Mouse (Mus musculus) adrenal gland, postnatal 25 days (tissue): ENCODE data around the gene Misp. TPM values are rescaled to one million over a fixed set of nuclear protein-coding genes. Genes with fewer than 3 reads are reported as not detected.

Experiments
- DNase-seq: peaks from one replicate; pipeline ENCODE4 v3.0.0; 2021; ENCODE audit warnings: mixed read lengths
- total RNA-seq: library from RNA; stranded (reverse); gene quantifications from 2 replicates; pipeline ENCODE4 v1.2.3, GENCODE M21; 2021

Misp gene
- total RNA-seq, 1 experiment from 2014 or later: 0.64 TPM

DNA sequence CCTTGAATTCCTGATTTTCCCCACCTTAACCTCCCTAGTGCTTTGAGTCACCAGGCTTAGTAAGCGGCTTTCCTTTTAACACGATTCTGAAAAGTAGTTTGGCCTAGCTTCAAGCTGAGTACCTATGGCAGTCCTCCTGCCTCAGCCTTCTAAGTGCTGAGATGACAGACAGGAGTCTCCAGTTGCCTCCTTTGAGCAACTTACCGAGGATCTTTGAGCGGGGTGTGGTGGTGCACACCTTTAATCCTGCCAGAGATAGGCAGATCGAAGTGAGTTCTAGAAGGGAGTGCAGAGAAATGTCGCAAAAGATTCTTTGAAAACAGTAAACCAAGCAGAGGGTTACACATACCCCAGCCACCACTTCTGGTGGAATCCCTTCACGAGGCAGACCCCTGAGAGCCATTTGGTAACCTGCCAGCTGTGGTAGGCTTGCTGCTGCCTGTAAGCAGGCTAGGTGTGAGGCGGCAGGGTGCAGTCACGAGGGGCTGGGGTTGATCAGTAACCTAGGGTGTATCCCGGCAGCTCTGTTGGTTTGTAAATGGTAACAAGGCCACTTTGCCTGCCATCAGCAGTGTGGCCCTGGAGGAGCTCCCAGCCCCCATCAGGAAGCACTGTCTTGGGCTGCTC, 34.9 kb downstream of the Misp start:
- no peak for DNase-seq

DNA sequence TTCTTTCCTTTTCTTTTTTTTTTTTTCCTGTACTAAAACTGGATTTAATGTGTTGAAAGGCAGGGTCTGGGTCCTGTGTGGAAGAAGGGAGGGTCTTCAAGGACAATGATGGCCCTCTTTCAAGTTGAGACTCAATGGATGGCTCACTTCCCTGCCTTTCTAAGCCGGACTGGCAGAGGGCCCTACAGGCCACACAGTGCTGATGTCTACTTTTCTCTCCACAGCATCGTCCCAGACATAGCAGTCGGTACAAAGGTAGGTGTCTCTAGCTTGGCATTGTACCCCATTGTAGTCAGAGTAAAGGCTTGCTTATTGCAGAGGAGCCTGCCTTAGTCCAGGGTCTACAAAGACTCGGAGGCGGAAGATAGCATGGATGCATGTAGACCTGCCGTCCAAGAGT, 35.5 kb downstream of the Misp start:
- no peak for DNase-seq

GRCm38 (mm10) chr10:79856704-79857451, 36.1 kb downstream of the Misp start:
- peak; percentile 8 for DNase-seq

- DNase-seq: peak; percentile 68
These were observed 36.6 kb downstream of the Misp start for GRCm38 (mm10) chr10:79857452-79857811.

GRCm38 (mm10) chr10:79857894-79858293, 37.1 kb downstream of the Misp start:
- DNase-seq: no peak

- peak; percentile 69 for DNase-seq
These were observed 37.8 kb downstream of the Misp start for GRCm38 (mm10) chr10:79858416-79859074.

DNA sequence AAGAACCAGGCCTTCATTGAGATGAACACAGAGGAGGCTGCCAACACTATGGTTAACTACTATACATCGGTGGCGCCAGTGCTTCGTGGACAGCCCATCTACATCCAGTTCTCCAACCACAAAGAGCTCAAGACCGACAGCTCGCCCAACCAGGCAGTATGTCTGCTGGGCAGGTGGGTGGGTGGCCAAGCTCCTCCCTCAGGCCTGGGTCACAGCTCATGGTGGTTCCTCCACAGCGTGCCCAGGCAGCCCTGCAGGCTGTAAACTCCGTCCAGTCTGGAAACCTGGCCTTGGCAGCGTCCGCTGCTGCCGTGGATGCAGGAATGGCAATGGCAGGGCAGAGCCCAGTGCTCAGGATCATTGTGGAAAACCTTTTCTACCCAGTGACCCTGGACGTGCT, 38.3 kb downstream of the Misp start:
- no peak for DNase-seq

- DNase-seq: no peak
These were observed 39.5 kb downstream of the Misp start for GRCm38 (mm10) chr10:79860079-79860911.

- DNase-seq: no peak
These were observed 40.6 kb downstream of the Misp start for GRCm38 (mm10) chr10:79861230-79862048.

DNA sequence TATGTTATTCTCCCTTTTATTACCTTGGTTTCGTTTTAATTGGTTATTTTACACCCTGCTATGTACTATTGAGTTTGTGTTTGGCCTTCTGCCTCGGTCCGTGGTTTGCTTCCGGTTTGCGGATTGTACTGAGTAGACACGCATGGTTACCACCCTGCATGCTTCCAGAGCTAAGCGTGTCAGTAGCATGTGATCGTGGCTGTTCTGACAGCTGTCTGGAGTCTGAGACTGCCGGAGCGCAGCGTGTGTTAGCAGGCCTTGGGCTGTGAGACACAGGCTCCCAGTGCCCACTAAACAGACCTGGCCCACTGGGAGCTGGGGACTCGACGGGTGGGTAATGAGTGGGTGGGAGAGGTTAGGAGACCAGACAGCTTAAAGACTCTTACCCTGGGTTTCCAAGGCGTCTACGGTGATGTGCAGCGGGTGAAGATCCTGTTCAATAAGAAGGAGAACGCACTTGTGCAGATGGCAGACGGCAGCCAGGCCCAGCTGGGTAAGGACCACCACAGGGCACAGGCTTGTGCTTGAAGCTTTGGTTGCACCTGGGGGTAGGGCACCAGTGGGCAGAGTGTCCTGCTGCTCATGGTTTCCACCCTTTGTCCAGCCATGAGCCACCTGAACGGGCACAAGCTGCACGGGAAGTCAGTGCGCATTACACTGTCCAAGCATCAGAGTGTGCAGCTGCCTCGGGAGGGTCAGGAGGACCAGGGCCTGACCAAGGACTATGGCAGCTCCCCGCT, 41.4 kb downstream of the Misp start:
- DNase-seq: no peak

DNA sequence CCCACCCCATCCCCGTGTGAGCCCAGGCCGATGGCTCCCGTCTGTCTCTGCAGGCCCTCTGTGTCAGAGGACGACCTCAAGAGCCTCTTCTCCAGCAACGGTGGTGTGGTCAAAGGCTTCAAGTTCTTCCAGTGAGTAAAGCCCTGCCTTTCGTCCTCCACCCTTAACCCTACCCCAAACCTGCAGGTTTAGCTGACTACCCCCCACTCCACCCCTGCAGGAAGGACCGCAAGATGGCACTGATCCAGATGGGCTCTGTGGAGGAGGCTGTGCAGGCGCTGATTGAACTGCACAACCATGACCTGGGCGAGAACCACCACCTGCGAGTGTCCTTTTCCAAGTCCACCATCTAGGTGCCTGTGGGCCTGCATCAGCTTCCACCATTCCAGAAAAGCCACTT, 42.1 kb downstream of the Misp start:
- no peak for DNase-seq

DNA sequence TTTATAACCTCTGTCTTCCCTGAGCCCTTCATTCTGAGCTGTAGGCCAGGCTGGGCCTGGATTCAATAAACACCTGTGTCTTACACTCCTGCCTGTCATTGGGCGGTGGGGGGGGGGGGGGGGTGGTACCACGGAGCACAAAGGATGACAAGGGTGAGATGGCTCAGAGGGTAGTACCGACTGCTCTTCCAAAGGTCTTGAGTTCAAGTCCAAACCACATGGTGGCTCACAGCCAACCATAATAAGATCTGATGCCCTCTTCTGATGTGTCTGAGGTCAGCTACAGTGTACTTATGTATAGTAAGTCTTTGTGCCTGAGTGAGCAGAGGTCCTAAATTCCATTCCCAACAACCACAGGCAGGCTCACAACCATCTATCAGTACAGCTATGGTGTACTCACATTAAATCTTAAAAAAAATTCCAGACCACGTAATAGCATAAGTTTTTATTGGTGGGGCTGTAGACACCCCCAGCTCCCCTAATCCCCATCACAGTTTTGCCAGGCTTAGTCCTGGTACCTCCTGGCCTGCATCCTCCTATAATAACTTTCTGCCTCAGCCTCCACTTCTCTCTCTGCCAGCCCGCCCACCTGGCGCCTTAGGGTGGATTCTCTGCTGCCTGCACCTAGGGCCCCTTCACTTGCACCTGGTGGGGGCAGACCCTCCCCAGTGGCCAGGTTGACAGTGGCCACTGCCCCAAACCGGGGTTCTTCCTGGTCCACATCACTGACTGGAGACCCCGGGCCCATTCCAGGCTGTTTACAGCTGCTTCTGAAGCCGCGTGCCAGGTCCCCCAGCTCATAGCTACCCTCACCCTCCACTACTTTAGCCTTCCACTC, 43.8 kb downstream of the Misp start:
- no peak for DNase-seq

- no peak for DNase-seq
These were observed 44.4 kb downstream of the Misp start for GRCm38 (mm10) chr10:79865189-79865601.

- no peak for DNase-seq
These were observed 45.1 kb downstream of the Misp start for GRCm38 (mm10) chr10:79865801-79866295.

DNA sequence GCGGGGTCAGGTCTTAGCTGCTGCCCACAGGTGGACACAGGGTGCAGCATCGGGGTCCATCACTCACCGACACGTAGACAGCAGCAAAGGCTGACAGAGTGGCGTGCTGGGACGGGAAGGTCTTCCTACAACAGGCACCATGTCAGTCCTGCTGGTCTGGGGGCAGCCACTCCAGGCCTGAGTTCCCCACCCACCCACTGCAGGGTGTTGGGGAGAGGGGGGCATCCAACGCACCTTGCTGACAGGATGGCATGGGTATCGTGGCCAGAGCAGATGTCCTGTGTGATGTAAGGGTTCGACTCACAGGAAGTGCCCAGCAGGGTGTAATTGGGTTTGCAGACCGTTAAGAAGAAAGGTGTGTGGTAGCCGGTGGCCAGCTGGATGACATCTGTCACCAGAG, 45.8 kb downstream of the Misp start:
- DNase-seq: no peak

- DNase-seq: no peak
These were observed 51.1 kb downstream of the Misp start for GRCm38 (mm10) chr10:79871845-79872244.

- no peak for DNase-seq
These were observed 52.1 kb downstream of the Misp start for GRCm38 (mm10) chr10:79872862-79873261.

DNA sequence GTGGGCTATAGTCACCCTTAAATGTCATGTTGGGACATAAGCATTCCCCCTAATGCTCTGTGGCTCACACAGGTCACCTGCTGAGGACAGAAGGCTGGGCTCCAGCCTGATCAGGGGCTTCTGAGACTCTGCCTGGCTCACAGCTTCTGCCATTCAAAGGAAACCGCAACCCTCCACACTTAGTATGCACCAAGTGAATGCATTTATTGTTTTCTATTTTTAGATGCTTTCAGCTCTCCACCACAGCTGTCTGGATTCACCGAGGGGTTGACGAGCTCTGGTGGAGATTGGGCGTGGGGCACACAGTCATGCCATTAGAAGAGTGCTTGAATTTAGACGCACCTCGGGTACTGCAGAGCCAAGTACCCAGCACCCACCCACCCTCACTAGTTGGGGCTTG, 52.5 kb downstream of the Misp start:
- no peak for DNase-seq

GRCm38 (mm10) chr10:79873715-79874289, 53.0 kb downstream of the Misp start:
- no peak for DNase-seq
